Mouse (Mus musculus): ENCODE data around the gene Mboat7.

Mboat7 gene

DNA sequence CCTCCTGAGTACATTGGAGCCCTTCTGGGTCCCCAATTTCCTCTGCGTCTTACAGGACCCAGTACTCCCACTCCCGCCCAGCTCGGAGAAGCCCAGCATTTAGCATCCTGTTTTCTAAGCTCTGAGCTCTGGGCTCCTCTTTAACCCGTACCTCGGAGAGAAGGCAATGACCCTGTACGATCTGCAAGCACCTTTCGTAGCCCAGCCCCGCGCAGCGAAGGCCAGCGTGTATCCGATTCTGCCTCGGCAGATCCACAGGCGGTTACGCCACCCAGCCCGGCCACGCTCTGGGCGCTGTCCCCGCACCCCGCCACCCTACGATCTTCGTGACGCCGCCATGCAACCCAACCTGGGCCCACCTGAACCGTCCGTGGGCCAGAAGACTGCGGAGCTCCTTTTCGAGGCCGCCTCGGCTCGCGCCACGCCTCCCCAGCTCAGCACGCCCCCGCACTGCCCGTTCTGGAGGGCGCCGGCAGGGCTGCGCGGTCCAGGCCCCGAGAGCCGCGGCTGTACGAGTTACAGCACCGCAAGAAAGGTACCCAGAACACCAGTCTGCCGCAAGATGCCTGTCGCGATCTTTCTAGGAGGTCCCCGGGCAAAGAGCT lies 839 bp downstream of the Mboat7 start, which contains the start of gene Tsen34:
Gene Tsen34 (plus strand): TSS at position 482 of the 605 bp plus-strand sequence.
- no peak for DNase-seq (ENCODE audit: low spot score)

DNA sequence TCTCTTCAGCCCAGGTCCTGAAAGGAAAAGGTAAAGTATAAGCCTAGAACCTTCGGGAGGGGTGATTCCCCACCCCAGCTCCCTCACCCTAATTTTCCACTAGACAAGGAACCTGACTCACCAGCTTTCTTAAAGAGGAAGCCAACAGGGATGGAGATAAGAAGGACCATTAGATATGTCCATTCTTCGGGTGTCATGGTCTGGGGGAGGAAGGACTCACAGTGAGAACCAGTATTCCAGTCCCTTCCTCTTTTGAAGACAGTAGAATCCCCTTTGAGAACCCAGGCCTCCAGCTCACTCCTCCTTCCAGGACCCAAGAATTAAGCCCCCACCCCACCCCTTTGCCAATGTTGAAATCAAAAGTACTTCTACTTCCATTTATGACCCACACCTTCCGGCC lies 1.4 kb downstream of the Mboat7 start:
- no peak for DNase-seq (ENCODE audit: low spot score)

DNA sequence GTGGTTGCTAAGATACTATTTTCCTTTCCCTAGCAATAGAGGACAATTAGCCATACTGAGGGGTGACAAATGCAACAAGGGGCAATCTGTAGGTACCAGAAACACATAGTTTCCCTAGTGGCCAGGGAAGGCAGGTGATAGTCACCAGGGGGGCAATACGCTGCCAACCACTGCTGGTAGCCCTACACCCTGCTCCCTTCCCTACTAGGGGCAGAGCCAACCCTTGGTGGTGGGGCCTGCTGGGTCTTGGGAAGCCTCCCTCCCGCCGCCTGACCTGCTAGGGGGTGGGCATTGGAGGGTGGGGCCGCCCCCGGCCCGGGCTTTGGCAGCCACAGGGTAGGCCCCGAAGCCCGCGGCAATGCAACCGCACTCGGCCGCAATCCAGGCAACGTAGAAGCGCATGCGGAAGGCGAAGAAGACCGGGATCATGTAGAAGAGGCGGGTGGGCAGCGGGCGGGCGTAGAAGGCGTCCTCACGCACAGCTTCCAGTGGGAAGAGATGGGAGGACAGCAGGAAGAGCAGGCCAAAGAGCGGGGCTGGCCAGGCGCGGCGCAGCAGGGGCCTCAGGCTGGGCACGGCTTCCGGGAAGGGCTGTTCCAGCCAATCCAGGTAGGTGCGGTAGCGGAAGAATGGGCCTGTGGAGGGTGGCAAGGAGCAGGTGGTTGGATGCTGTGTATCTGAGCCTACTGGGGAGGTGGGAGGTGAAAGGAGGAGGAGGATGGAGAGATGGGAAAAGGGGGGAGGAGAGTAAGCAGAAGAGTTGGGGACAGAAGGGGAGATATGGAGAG lies 7.7 kb downstream of the Mboat7 start:
- no peak for DNase-seq (ENCODE audit: low spot score)

DNA sequence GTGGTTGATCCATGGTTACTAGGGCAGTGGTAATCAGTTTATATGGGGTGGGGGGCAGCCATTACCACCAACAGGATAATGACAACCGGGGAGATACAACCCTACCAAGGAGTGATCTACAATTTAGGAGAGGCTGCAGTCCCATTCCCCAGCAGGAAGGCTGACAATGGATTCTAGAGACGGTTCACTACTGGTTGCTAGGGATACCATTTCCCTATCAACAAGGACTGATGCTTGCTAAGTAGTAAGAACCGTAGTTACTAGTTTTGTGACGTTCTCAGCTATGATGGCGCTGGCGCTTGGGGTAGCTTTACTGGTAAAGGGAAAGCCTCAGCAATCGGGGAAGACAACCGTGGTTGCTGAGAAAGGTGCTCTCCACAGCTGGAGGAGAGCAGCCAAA lies 8.6 kb downstream of the Mboat7 start:
- DNase-seq (ENCODE audit: low spot score) = no peak

DNA sequence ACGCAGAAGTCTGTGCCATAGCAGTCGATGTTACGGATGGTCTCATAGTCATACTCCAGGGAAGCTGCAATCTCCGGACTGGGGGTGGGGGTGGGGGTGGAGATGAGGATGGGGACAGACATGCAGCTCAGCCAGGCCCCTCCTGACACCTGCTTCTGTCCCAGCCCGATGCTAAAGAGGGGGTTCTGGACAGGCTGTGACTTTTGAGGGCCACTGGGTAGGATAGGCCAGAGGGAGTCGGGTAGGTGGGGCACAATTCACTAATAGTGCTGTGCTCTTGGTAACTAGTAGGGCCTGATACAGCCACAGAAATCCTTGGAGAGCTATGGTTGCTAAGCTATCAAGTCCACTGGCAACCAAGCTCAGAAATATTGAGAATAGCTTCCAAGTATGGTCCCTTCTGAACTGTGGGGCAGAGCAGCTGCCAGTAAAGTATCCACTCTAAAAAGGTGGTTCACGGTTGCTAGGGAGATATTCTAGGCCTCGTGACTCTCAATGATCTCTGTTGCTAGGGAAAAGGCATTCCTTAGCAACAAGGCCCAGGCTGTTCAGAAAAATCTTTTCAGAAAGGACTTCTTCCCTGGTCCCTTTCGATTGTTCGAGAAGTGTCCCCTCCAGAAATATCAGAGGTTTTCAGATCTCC lies 9.3 kb downstream of the Mboat7 start:
- DNase-seq (ENCODE audit: low spot score) = no peak

DNA sequence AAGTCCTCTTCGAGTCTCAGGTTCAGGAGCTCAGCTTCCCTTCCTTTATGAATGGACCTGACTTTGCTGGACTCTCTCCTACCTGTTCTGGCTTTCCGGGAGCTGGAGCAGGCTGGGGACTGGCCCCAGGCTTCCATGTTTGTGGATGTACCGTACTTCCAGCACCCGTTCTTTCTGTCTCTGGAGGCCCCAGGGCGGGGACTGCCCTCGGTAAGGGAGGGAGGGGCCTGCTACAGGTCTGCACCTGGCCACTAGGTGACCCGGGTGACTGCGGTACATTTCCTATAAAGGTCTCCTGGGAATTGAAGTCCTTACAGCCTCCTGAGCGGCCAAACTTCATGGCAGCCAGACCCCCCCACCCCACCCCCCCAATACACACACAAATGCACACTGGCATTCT lies 16.0 kb downstream of the Mboat7 start, which contains the start of gene Tmc4:
Gene Tmc4 (minus strand): TSS at position 212 of the 400 bp plus-strand sequence.
- peak; percentile 51 for DNase-seq (ENCODE audit: low spot score)

DNA sequence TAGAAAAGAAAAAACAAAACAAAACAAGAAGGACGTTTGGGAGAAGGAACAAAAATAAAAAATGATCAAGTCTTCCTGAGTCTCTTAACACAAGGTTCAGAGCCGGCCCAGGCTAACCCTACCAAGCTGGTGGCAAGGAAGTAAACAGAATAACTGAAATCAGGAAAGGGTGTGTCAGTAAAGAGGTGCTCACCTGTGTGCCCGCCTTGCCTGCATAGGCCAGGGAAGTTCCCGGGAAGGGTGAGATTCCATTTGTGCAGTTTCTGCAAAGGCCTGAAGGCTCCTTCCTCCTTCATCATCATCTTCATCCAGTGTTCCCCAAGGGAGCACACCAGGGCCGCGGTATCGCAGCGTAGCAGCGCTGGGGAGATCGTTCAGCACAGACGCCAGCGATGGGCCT lies 17.0 kb downstream of the Mboat7 start:
- no peak for DNase-seq (ENCODE audit: low spot score)

DNA sequence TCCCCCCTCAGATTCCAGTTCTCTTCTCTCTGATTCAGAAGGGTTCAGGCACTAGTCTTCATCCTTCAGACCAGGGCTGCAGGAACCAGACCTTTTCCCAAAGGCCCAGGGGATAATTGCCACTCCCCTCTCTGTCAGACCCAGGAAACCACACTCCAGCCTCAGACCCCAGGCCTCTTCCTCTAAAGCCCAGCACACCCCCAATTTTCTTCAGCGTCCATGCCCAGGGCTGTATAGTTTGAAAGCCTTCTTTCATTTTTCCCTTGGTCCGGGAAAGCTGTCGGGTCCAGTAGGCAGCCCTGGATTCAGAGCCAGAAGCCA lies 18.1 kb downstream of the Mboat7 start:
- no peak for DNase-seq (ENCODE audit: low spot score)

DNA sequence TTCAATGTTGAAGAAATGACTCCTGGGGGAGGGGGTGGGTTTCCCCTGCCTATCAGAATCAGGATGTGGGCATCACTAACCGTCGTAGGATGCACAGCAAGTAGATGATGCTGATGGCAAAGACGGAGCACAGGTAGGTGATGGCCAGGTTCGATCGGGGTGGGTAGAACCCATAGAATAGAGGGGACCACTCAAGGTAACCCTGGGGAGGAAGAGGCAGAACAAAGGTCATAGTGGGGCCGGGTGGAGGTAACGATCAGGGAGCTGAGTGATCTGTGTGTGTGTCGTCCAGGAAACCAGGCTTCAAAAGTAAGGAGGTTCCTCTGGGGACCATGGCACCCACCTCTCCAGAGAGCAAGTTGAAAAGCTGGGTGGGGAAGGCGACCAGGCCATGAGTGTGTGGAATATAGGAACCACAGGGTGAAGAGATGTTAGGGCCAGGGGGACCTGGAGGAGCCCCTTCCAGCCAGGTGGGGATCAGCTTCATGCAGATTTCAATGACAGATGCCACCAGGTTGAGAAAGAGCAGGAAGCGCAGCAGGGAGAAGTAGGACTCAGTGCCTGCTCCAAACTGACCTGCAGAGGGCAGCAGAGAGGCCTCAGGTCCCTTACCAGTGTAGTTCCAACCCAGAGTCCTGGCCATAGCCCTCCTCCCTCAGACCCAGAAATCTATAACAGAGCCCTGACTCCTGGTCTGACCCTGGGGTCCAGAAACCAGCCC lies 18.7 kb downstream of the Mboat7 start:
- peak; percentile 86 for DNase-seq (ENCODE audit: low spot score)

DNA sequence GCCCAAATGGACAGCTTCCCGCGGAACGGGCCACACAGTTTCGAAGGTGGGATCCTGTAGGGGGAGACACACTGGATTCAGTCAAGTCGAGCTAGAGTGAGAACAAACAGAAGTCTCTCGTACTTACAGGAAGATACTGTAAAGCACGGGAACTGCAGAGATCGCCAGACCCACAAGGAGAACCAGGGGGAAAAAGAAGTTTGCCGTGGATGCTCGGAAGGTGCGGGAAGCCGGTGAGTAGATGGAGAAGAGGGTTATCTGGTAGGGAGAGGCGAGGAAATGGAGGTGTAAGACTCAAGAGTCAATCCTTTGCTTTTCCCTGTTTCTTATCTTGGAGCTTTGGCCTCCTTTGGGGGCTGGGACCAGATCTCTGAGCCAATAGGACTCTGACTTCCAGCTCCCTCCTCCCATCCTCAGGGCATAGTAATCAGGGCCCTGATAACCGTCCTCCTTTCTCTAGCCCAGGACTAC lies 26.4 kb downstream of the Mboat7 start:
- DNase-seq (ENCODE audit: low spot score) = no peak

DNA sequence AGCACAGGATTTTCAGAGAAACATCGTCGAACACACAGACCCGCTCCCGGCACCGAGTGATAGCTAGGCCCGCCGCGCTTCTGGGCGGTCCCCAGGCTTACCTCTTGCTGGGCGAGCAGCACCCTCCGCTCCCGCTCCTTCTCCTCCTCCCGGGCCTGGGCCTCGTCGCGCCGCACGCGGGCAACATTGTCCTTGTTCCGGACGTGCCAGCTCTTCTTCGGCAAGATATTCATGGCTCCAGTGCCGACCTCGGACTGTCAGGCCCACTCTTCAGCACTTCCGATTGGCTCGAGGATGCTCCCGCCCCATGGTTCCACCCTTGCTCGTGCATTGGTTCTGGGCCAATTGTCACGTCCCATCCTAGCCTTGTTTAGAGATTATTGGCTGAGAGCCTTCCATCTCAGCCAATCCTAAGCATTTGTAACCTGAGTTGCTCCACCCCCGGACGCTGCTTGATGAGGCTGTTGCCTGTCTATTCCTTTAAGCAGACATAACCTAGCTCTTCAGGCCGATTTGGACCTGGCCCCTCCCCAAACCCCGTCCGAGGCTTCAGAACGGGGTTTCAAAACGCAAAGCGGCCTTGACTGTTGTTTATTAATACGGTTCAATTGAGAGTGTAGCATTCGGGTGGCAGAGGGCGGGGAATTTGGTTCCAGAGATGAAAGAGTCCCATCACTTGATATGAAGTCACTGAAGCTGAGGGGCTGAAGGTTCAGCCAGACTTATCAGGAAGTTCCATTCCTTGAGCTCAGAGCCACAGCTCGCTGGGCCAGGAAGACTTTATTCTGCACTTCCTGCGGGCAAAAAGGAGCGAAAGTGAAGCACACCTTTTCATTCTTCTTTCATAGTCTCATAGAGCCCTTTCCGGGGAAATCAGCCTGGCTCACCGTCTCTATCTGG lies 27.9 kb downstream of the Mboat7 start, which contains the start of gene Leng1:
Gene Leng1 (minus strand): TSS at position 626 of the 900 bp plus-strand sequence.
- peak; percentile 90 for DNase-seq (ENCODE audit: low spot score)

DNA sequence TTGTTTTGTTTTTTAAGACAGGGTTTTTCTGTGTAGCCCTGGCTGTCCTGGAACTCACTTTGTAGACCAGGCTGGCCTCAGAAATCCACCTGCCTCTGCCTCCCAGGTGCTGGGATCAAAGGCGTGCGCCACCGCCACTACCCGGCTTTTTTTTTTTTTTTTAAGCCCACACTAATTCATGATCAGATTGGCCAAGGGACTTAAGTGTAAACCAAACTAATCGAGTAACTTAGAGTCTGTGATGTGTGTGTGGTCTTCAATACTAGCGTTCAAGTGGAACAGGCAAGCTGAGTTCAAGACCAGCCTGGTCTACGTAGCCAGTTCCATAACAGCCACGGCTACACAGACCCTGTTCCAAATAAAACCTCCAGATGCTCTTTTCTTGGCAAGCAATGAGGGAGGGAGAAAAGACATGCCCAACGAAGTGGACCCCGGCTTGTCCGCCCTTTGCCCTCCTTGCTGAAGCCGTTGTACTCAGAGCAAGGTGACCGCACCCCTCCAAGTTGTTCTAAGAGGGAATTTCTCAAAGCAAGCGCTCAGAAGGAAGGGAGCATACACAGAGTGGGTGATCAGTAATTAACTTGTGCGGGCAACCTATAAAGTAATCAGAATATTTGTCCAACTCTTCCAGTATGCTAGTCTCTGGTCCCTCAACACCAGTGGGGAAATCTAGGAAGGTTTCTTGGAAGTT lies 28.7 kb downstream of the Mboat7 start:
- DNase-seq (ENCODE audit: low spot score) = no peak

DNA sequence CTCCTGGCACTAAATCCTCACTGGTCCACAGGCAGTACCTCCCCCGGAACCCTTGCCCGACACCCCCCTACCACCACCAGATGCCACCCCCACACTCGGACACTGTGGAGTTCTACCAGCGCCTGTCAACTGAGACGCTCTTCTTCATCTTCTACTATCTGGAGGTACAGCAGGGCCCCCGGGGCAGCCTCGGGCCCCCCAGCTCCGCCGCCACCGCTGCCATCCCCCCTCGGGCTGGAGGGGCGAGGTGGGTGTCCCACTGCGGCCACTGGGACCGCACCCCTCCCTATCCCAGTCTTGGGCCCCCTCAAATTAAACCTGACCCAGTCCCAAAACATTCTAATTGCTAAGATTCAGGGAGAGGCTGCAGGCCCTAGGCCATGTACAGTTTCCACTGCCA lies 34.7 kb downstream of the Mboat7 start:
- no peak for DNase-seq (ENCODE audit: low spot score)

DNA sequence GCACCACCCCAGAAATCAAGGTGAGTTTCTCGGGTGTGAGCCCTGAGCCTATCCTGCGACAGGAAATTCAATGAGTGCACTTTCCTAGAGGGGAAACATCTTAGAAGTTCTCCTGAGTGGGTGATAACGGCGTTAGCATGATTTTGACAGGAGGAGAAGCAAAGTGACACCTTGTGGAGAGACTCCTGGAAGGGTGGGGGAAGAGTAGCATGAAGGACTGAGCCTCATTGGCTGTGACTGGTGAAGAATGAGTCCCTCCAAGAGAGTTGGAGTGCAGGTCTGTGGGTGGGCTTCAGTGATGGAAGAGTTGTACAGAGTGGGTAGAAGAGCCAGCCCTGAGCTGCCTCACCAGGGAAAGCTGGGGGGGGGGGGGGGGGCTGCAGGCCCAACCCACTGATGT lies 36.4 kb downstream of the Mboat7 start:
- DNase-seq (ENCODE audit: low spot score) = no peak

DNA sequence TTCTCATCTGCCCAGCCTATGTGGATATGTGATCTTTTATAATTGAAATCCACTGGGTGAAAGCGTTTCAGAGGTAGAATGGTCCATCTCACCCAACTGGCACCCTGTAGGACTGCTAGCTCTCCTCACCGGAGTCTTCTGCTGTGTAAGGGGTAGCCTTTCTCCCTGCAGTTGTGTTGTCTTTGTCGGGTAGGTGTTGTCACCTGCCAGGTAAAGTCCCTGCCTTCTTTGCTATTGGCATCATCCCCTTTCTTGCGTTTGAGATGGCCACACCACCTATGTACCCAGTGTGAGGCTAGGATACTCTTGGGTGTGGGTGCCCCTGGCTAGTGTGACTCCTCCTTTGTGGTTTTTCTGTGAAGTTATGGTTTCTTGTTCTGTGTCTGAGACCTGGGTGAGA lies 46.7 kb downstream of the Mboat7 start:
- no peak for DNase-seq (ENCODE audit: low spot score)

DNA sequence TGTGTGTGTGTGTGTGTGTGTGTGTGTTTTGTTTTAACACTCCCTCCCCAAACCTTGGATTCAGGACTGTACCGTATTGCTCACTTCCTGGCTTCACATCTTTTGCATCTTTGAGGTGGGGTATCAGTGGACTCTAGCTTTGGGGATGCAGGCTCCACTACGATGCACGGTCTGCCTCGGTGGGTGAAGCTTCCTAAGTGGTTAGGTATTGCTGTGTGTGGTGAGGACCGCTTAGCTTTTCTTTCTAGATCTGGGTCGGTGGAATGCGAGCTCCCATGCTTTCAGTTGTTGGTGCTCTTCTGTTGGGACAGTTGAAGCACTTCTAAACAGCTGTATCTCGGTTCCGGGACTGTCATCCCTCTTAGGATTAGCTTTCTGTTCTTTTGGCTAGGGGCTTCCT lies 47.1 kb downstream of the Mboat7 start:
- no peak for DNase-seq (ENCODE audit: low spot score)

DNA sequence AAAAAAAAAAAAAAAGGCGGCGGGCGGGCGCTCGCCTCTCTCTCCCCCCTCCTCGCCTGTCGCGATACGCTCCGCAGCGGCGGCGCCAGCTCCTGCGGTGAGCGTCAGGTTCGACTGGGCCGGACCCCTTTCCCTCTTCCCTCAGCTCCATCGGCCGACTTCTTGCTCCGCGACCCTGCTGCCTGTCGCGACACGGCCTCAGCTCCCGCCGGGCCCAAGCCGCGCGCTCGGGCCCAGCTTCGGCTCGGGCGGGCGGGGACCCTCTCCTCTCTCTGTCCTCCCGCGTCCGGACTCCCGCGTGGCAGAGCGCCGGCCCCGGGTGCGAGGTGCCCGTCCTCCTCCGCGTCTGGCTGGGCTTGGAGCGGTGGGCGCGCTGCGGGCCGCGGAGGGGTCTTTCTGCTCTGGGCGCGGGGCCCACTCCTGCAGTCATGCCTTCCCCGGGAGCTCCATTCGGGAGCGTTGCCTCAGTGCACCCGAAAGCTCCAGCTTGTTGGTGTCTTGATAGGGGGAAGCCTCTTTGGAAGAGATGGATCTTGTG lies 47.8 kb downstream of the Mboat7 start:
- DNase-seq (ENCODE audit: low spot score) = no peak

DNA sequence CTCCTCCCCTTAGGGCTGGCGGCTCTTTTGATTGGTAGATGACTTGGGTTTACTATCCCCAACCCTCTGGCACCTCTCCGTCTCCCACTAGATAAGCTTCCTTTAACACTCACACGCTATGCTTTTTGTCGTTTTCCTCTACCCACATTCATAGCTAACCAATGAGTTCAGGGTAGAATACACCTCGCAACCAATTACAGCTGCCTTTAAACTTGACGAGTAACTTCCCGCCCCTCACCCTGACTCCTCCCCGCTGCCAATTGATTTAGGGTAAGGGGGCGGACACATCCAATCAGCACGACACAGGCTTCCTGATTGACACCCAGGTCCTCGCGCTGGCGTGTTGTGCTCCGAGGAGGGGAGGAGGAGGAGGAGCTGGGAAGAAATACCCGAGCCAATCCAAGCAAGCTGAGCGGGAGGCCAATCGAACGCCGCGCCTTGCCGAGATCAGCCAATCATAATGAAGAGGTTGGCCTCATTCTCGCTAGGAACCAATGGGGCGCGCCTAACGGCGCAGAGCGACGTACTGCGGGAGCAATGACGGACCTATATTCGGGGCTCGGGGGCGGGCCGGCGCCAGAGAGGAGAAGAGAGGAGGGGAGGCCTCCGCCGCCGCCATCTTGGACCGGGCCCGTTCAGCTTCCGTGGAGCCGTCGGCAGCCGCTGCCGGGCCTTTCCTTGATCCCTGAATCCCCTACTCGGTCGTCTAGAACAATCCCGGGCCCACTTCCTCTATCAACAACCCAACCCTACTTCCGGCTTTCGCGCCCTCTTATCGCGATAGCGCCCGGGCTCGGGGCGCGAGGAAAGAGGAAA lies 48.4 kb downstream of the Mboat7 start, which contains the start of gene Cnot3:
Gene Cnot3 (plus strand): TSS at position 597 of the 816 bp plus-strand sequence.
- peak; percentile 88 for DNase-seq (ENCODE audit: low spot score)

DNA sequence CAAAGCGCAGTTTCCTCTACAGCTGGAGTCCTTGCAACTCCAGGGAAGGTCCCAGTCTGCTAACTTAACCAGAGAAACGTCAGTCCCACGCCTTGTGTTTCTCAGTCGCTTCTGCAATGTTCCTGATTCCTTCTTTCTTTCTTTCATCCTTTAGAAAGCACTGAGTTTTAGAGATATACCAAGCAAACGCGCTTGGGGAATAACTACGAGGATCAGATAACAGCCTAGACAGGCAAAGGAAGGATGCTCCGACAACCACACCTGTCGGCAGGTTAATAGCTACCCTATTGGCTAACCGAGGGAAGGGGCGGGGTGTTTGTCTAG lies 49.0 kb downstream of the Mboat7 start:
- DNase-seq (ENCODE audit: low spot score) = peak; percentile 85

DNA sequence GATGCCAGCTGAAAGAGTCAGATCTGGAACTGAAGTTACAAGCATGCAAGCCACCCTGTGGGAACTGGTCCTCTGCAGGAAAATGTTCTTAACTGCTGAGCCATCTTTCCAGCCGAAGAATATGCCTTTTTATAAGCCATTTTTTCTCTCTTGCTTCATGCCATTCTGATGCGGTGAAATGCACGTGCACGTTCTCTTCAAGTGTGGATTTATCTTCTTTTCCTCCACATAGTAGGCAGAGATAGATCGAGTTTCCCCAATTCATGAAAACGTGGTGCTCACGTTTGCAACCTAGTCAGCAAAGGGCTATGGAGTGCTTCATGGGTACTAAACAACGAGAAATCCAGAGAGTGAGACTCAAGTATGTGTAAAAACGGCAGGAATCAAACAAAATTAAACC lies 49.5 kb downstream of the Mboat7 start:
- no peak for DNase-seq (ENCODE audit: low spot score)

Data from urinary bladder, postnatal 25 days (tissue).